Mouse (Mus musculus): Measurements from ENCODE around the gene Gm45261. TPM values are rescaled to one million over a fixed set of nuclear protein-coding genes. Genes with fewer than 3 reads are reported as not detected.

Gene Gm45261
- not detected for total RNA-seq (2023)

GRCm38 (mm10) chr1:80461348-80461747, at the start of gene Gm45261:
Gm45261 (minus strand) TSS chr1:80461448.

Other genes starting within 250 kb of the Gm45261 start
- gene Fam124b, start 243.0 kb downstream of the Gm45261 start, total RNA-seq (2023), result 0.59 TPM
- gene Cul3, start 121.0 kb downstream of the Gm45261 start, total RNA-seq (2023), result 165 TPM